Mouse (Mus musculus) midbrain, embryonic 10.5 days (tissue): ENCODE results near the gene Olfm2. TPM values are rescaled to one million over a fixed set of nuclear protein-coding genes. Genes with fewer than 3 reads are reported as not detected.

ENCODE experiments used
- DNase-seq: peaks from one replicate; pipeline ENCODE4 v3.0.0-alpha.2; 2017; ENCODE audit warnings: low spot score
- H3K27ac ChIP-seq: fragments of 300-500 bp; sonication (generic); replicated peaks from 2 replicates; pipeline ENCODE4 v1.5.1; 2016; ENCODE audit warnings: mild to moderate bottlenecking
- H3K27me3 ChIP-seq: fragments of 300-500 bp; sonication (generic); 2 replicates; pipeline ENCODE4 v1.6.1; 2016; ENCODE audit warnings: low read depth, mild to moderate bottlenecking; ENCODE audit not compliant: poor library complexity, severe bottlenecking
- H3K36me3 ChIP-seq: fragments of 300-500 bp; sonication (generic); 2 replicates; pipeline ENCODE4 v1.6.1; 2016; ENCODE audit warnings: mild to moderate bottlenecking, moderate library complexity
- H3K4me1 ChIP-seq: fragments of 300-500 bp; sonication (generic); 2 replicates; pipeline ENCODE4 v1.6.1; 2016
- H3K4me3 ChIP-seq: fragments of 300-500 bp; sonication (generic); 2 replicates; pipeline ENCODE4 v1.5.1; 2016; ENCODE audit warnings: mild to moderate bottlenecking, moderate library complexity
- H3K9me3 ChIP-seq: fragments of 300-500 bp; sonication (generic); replicated peaks from 2 replicates; pipeline ENCODE4 v1.6.1; 2016; ENCODE audit warnings: mild to moderate bottlenecking
- WGBS: fragments of 180-500 bp; shearing (Covaris S2); methylation state at CpG from one replicate; pipeline ENCODE4 v1.1.7; 2016; 5-methylcytosine and 5-hydroxymethylcytosine counted together
- polyA plus RNA-seq: library from polyadenylated mRNA; unstranded; fragments of >200 nt; fragmentation: Nextera tagmentation; extraction: Ambion mirVana; gene quantifications from 2 replicates; pipeline ENCODE4 v1.2.1, GENCODE M21; 2016

Gene Olfm2
- polyA plus RNA-seq, 1 experiment from 2014 or later: 26.8 TPM

DNA sequence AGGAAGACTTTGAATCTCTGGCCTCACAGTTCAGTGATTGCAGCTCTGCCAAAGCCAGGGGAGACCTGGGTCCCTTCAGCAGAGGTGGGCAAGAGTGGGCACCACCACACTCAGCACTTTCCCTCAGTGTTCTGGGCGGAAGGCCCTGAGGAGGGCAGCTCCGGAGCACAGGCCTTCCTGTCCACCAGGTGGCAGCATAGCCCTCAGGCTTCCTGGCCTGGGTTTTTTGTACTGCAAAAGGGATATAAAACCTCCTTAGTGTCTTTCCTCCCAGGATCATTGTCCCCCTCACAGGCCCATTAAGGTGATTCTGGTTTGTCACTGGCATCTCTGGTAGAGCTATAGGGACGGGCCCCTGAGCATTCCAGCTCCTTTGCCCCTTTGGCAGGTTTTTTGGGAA is 83.8 kb downstream of the Olfm2 start:
- Histone ChIP-seq H3K36me3 (peaks cover 83% of the 10 kb centered on the region), H3K4me1 (peaks cover 45% of the 10 kb centered on the region), H3K27ac (no peak overlapping the region), H3K9me3 (no peaks in the 10 kb centered on the region), H3K4me3 (no peak overlapping the region), H3K27me3 (no peaks in the 10 kb centered on the region)
- 57% methylated on average over 3 of the region's 3 CpGs for WGBS
- DNase-seq: peak; percentile 71

DNA sequence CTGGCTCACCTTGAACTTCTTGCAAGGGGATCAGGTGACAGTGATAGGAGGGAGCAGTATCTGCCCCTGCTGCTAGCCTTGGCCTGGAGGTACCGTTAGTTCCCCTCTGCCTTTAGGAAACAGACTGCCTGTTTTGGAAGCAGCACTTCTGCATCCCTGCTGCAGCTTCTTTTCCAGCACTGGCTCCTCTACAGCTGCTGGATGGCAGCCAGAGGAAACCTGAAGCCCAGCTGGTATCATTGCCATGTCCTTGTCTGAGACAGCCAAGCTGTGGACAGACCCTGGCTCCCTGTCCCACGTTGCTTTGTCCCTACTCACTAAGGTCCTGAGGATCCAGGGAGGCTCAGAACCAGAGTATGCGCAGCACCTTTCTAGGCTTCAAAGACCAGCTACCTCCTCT is 88.6 kb downstream of the Olfm2 start:
- no peak overlapping the region for H3K4me3 ChIP-seq
- no peak overlapping the region for H3K27ac ChIP-seq
- H3K36me3 ChIP-seq: peaks cover 93% of the 10 kb centered on the region
- H3K27me3 ChIP-seq: no peaks in the 10 kb centered on the region
- H3K9me3 ChIP-seq: no peaks in the 10 kb centered on the region
- H3K4me1 ChIP-seq: peaks cover 27% of the 10 kb centered on the region
- 96% methylated on average over 3 of the region's 3 CpGs for WGBS
- no peak for DNase-seq

DNA sequence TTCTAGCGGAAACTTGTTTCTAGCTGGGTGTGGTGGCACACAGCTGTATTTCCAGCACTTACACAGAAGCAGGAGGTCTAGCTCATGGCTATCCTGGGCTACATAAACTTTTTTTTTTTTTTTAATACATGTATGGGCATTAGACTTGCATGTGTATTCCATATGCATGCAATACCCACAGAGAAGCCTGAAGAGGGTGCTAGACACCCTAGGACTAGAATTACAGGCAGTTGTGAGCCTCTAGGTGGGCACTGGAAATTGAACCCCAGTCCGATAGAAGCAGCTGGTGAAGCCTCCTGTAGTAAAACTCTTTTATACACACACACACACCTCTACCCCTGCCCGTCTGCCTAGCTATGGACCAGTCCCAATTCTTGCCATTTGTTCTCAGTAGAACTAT is 92.3 kb downstream of the Olfm2 start:
- Histone ChIP-seq H3K27me3 (no peaks in the 10 kb centered on the region), H3K4me3 (peak overlapping the region; percentile 98)
- no peak for DNase-seq

DNA sequence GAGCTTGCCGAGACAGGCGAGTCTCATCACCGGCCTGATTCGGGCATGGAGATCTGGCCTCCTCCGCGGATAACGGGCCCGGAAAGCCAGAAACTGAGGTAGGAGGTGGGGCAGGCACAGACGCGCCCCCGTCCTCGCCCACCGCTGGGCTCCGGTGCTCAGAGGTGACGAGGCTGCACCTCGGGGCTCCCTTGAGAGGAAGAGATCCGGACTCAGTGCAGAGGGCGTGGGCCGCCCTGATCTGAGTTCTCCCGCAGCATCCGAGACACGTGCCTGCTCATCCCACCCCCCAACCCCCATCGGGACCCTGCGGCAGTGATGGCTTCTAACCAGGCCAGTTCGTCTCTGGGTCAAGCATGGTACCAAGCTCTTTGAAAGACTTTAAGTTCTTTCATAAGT is 93.9 kb downstream of the Olfm2 start:
- peak overlapping the region; percentile 98 for H3K4me3 ChIP-seq
- peaks cover 36% of the 10 kb centered on the region for H3K4me1 ChIP-seq
- H3K36me3 ChIP-seq: peaks cover 63% of the 10 kb centered on the region
- DNase-seq: no peak
- no peaks in the 10 kb centered on the region for H3K27me3 ChIP-seq
- WGBS: under 1% methylated on average over 24 of the region's 25 CpGs
- H3K9me3 ChIP-seq: no peaks in the 10 kb centered on the region
- H3K27ac ChIP-seq: peak overlapping the region; percentile 91

More for the DNA sequence above, 92.3 kb downstream of the Olfm2 start:
- Histone ChIP-seq H3K4me1 (peaks cover 36% of the 10 kb centered on the region), H3K27ac (no peak overlapping the region), H3K9me3 (no peaks in the 10 kb centered on the region), H3K36me3 (peaks cover 63% of the 10 kb centered on the region)
- WGBS: 88% methylated on average over 3 of the region's 3 CpGs

DNA sequence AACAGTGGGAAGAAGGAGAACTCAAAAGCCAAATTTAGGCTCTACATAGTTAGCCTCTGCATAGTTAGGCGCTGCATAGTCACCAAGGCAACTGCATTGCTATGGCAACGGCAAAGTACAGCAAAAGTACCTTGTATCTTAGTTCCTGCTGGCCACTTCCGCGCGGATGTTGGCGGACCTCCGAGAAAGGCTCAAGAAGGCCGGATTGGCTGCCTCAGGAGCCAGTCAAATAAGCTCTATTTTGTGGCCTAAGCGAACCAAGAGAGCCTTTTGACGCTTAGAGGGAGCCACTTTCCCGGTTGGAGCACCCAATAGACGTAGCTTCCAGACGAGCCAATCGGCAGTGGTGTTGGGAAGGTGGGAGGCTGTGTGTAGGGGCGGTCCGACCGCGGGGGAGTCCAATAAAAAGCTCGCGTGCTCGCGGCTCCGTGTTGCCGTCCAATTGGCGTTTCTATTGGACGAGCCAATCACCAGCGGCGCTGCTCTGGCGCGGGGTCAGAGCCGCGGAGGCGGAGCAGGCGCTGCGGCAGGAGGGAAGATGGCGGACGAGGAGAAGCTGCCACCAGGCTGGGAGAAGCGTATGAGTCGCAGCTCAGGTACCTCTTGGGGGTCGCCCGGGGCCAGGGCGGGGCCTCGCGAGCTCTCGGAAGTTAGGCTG is 94.4 kb downstream of the Olfm2 start, which contains the start of gene Pin1:
Gene Pin1 (plus strand): TSS at position 494 of the 658 bp plus-strand sequence.
- H3K36me3 ChIP-seq: peaks cover 63% of the 10 kb centered on the region
- H3K27ac ChIP-seq: peak within 1 kb of the TSS; percentile 91
- H3K4me3 ChIP-seq: peak within 1 kb of the TSS; percentile 98
- H3K9me3 ChIP-seq: no peaks in the 10 kb centered on the region
- under 1% methylated on average over 45 of the region's 45 CpGs for WGBS
- H3K4me1 ChIP-seq: peaks cover 36% of the 10 kb centered on the region
- DNase-seq: peak; percentile 98
- H3K27me3 ChIP-seq: no peaks in the 10 kb centered on the region

DNA sequence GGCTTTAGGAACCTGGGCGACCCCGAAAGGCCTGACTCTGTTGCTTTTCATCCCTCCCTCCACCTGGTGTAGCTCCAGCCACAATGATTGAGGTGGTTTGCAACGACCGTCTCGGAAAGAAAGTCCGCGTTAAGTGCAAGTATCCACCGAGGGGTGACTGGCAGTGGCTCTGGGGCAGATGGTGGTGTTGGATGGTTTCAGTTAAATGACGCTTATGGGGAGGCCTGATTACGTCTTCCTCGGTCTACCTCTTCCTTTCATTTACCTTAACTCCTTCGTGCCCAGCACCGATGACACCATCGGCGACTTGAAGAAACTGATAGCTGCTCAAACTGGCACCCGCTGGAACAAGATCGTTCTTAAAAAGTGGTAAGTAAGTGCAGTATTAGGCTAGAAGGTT is 101.0 kb downstream of the Olfm2 start:
- Histone ChIP-seq H3K4me3 (peak overlapping the region; percentile 85), H3K4me1 (peaks cover 36% of the 10 kb centered on the region), H3K27ac (peak overlapping the region; percentile 93), H3K36me3 (peaks cover 36% of the 10 kb centered on the region), H3K27me3 (no peaks in the 10 kb centered on the region), H3K9me3 (no peaks in the 10 kb centered on the region)
- no peak for DNase-seq
- WGBS: 7% methylated on average over 17 of the region's 17 CpGs

DNA sequence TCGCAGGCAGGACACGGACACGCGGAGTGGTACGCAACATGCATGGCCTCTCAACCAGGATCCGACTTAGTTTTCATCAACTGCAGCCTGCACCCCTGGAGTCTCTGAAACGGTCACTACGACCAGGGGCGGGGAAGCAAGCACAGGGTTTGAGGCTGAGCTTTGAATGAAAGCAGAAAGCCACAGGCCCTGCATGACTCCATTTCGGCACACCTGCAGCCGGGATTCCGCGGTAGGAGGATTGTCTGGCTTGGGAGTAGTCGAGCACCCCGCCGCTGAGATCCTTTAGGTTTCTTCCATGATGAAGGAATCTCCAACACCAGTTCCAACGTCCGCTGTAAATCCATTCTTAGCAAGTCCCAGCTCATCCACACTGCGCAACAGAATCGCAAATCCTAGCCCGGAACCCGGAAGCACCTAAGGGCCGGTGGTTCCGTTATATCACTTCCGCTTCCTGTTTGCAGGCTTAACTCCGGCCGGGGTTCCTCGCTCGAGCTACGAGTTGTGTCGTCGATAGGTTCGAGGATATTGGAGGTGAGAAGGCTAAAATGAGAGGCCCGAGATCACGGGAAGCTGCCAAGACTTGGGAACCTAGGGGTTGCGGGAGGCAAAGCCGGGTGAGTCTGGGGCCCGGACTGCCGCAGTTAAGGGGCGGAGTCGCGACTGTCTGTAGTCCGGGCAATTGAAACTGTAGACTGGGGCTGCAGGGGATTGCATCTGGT is 101.6 kb downstream of the Olfm2 start, which contains the start of gene Fbxl12:
Gene Fbxl12 (minus strand): TSS at position 408 of the 722 bp plus-strand sequence.
- peak; percentile 85 for DNase-seq
- H3K27me3 ChIP-seq: no peaks in the 10 kb centered on the region
- H3K9me3 ChIP-seq: no peaks in the 10 kb centered on the region
- H3K36me3 ChIP-seq: peaks cover 36% of the 10 kb centered on the region
- WGBS: under 1% methylated on average over 43 of the region's 43 CpGs
- peak within 1 kb of the TSS; percentile 85 for H3K4me3 ChIP-seq
- peaks cover 36% of the 10 kb centered on the region for H3K4me1 ChIP-seq
- H3K27ac ChIP-seq: peak within 1 kb of the TSS; percentile 93

DNA sequence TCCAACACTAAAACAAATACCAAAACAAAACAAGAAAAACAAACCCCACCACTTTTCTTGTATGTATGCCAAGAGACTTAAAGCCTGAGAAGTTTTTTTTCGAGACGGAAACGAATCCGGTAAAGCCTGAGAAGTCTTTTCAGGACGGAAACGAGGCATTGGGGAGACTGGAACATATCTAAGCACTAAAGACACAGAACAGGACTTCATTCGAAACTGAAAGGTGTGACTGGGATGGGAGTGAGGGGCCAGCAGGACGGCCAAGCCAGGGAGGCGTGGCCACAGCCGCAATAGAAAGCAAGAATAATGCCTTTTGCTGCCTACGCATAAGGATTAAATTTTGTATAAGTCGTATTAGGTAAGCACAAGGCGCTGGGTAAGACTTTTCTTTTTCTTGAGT is 102.4 kb downstream of the Olfm2 start:
- peaks cover 36% of the 10 kb centered on the region for H3K4me1 ChIP-seq
- WGBS: 12% methylated on average over 13 of the region's 13 CpGs
- peak overlapping the region; percentile 85 for H3K4me3 ChIP-seq
- H3K27me3 ChIP-seq: no peaks in the 10 kb centered on the region
- no peaks in the 10 kb centered on the region for H3K9me3 ChIP-seq
- DNase-seq: no peak
- peak overlapping the region; percentile 93 for H3K27ac ChIP-seq
- peaks cover 35% of the 10 kb centered on the region for H3K36me3 ChIP-seq

DNA sequence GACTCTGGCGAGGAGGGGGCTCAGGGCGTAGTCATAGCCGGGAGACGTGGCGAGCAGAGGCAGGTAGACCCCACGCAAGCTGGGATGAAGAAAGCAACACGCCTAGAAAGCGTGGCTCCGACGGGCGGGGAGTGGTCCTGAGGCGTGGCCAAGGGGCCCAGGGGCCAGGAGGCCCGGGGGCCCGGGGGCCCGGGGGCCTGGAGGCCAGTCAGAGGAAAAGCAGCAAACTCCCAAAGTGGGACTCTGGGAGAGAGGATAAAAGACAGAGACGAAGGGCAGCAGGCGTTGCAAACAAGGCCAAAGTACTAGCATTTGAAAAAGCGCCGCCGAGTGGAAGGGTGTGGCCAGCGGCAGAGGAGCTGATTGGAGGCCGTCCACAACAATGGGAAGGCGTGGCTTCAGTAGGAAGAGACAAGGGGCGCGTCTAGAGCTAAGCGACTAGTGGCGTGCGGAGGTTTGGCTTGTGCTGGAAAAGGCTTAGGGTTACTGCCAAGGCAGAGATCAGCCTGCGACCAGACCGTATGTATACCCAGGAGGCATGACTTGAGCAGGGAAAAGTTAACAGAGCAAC is 103.2 kb downstream of the Olfm2 start:
- Histone ChIP-seq H3K4me1 (peaks cover 36% of the 10 kb centered on the region), H3K27me3 (no peaks in the 10 kb centered on the region), H3K27ac (peak overlapping the region; percentile 93), H3K36me3 (peaks cover 35% of the 10 kb centered on the region), H3K9me3 (no peaks in the 10 kb centered on the region), H3K4me3 (peak overlapping the region; percentile 85)
- DNase-seq: peak; percentile 90
- WGBS: under 1% methylated on average over 30 of the region's 30 CpGs

DNA sequence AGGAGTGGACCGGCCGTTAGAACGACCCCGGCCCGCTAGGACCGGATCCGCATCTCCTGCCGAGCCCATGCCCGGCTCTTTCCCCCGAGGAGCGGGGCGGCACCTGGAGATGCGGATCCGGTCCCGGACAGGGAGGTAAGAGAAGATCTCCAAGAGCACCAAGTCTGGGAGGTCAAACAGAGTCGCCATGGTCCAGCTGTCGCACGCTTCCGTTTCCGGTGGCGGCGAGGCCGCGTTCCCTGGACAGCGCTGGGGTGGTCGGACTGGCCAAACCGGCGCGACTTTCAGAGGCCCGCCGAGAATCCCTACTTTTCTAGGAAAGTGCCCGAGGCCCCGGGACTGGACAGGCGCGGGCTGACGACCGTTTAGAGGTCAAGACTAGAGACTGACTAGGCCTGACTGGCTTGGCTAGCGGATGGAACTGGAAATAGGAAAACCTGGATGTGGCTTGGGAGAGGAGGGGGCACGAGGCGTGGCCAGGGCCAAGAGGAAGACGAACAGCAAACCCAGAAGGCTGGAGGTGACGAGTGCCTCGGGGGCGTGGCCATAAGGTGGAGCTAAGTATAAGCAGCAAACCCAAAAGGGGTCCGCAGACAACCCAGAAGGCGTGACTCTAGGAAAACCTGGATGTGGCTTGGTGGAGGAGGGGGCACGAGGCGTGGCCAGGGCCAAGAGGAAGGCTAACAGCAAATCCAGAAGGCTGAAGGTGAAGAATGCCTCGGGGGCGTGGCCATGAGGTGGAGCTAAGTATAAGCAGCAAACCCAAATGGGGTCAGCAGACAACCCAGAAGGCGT is 103.9 kb downstream of the Olfm2 start, which contains the start of gene Ubl5:
Gene Ubl5 (plus strand): TSS at position 778 of the 795 bp plus-strand sequence.
- Histone ChIP-seq H3K9me3 (no peaks in the 10 kb centered on the region), H3K27ac (peak within 1 kb of the TSS; percentile 93), H3K27me3 (no peaks in the 10 kb centered on the region), H3K4me3 (peak within 1 kb of the TSS; percentile 85), H3K4me1 (peaks cover 36% of the 10 kb centered on the region), H3K36me3 (peaks cover 34% of the 10 kb centered on the region)
- under 1% methylated on average over 51 of the region's 51 CpGs for WGBS
- DNase-seq: peak; percentile 94

DNA sequence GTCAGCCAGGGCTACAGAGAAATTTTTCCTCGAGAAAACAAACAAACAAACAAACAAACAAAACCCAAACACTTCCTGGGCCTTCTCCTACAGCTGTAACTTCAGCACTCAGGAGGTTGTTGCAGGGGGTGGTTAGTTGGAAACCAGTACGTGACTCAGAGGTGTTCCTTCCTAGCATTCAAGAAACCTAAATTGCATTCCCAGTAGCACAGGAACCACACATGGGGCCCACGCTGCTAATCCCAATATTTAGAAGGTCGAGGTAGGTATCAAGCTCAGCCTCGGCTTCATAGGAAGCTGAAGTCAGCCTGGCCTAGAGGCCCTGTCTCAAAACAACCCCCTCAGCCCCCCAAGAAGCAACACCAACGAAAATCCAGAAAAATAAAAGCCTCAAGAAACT is 104.6 kb downstream of the Olfm2 start:
- 37% methylated on average over 6 of the region's 6 CpGs for WGBS
- Histone ChIP-seq H3K27ac (peak overlapping the region; percentile 93), H3K4me1 (peaks cover 36% of the 10 kb centered on the region)

DNA sequence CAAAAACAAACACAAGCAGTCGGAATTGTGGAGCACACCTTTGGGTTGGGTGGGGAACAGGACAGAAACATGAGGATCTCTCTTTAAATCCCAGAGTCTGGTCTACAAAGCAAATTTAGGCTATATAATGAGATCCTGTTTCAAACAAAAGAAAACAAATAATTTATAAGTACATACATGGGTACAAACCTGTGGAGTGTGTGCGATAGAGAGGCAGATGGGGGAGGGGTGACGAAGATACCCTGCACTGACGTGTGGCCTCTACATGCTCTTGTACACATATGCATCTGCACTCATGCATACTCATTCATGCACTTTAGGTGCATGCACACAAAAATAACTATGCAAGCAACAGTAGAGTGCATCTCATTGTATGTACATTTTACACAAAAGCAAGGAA is 106.7 kb downstream of the Olfm2 start:
- H3K9me3 ChIP-seq: no peaks in the 10 kb centered on the region
- WGBS: 90% methylated on average over 4 of the region's 4 CpGs

More for the DNA sequence above, 104.6 kb downstream of the Olfm2 start:
- Histone ChIP-seq H3K36me3 (peaks cover 34% of the 10 kb centered on the region), H3K9me3 (no peaks in the 10 kb centered on the region), H3K4me3 (peak overlapping the region; percentile 85), H3K27me3 (no peaks in the 10 kb centered on the region)
- DNase-seq: no peak

More for the DNA sequence above, 106.7 kb downstream of the Olfm2 start:
- Histone ChIP-seq H3K27me3 (no peaks in the 10 kb centered on the region), H3K36me3 (peaks cover 34% of the 10 kb centered on the region), H3K4me1 (peaks cover 25% of the 10 kb centered on the region), H3K27ac (no peak overlapping the region), H3K4me3 (no peak overlapping the region)
- no peak for DNase-seq
